Mouse (Mus musculus): Measurements from ENCODE around the gene Metrnl. TPM values are rescaled to one million over a fixed set of nuclear protein-coding genes. Genes with fewer than 3 reads are reported as not detected.
"Not testable (repeated sequence)": the region's sequence is repeated elsewhere in the genome, so short reads cannot be mapped to it uniquely, and the experiment has no call there.

The Metrnl gene
- 10 to 100 TPM; 10.7 to 12.2 TPM for total RNA-seq (2021)

GRCm38 (mm10) chr11:121701244-121701643 is at the start of gene Metrnl:
TSS of gene Metrnl (plus strand) at chr11:121701544.
- no peak for DNase-seq (ENCODE audit: extremely low spot score in 1 of 2, low spot score in 1 of 2)

- DNase-seq (ENCODE audit: extremely low spot score in 1 of 2, low spot score in 1 of 2) = no peak
These were observed 49.8 kb upstream of the Metrnl start for GRCm38 (mm10) chr11:121651556-121651955.

GRCm38 (mm10) chr11:121651983-121652382 is 49.4 kb upstream of the Metrnl start:
- no peak for DNase-seq (ENCODE audit: extremely low spot score in 1 of 2, low spot score in 1 of 2)

GRCm38 (mm10) chr11:121652547-121653305 is 48.6 kb upstream of the Metrnl start:
- DNase-seq (ENCODE audit: extremely low spot score in 1 of 2, low spot score in 1 of 2) = peak in 1 of 2 experiments; percentile 67

GRCm38 (mm10) chr11:121653631-121654030 is 47.7 kb upstream of the Metrnl start:
- no peak for DNase-seq (ENCODE audit: extremely low spot score in 1 of 2, low spot score in 1 of 2)

GRCm38 (mm10) chr11:121654406-121654945 is 46.9 kb upstream of the Metrnl start:
- DNase-seq (ENCODE audit: extremely low spot score in 1 of 2, low spot score in 1 of 2) = no peak

GRCm38 (mm10) chr11:121655166-121655806 is 46.1 kb upstream of the Metrnl start:
- DNase-seq (ENCODE audit: extremely low spot score in 1 of 2, low spot score in 1 of 2) = no peak

- no peak for DNase-seq (ENCODE audit: extremely low spot score in 1 of 2, low spot score in 1 of 2)
These were observed 45.4 kb upstream of the Metrnl start for GRCm38 (mm10) chr11:121655807-121656511.

- DNase-seq (ENCODE audit: extremely low spot score in 1 of 2, low spot score in 1 of 2) = no peak
These were observed 43.2 kb upstream of the Metrnl start for GRCm38 (mm10) chr11:121658151-121658550.

GRCm38 (mm10) chr11:121660604-121661003 is 40.7 kb upstream of the Metrnl start:
- not testable (repeated sequence) for DNase-seq (ENCODE audit: extremely low spot score in 1 of 2, low spot score in 1 of 2)

- no peak for DNase-seq (ENCODE audit: extremely low spot score in 1 of 2, low spot score in 1 of 2)
These were observed 40.2 kb upstream of the Metrnl start for GRCm38 (mm10) chr11:121661116-121661515.

- DNase-seq (ENCODE audit: extremely low spot score in 1 of 2, low spot score in 1 of 2) = no peak
These were observed 33.8 kb upstream of the Metrnl start for GRCm38 (mm10) chr11:121667541-121667940.

GRCm38 (mm10) chr11:121668776-121669175 is 32.6 kb upstream of the Metrnl start:
- no peak for DNase-seq (ENCODE audit: extremely low spot score in 1 of 2, low spot score in 1 of 2)

GRCm38 (mm10) chr11:121670926-121671325 is 30.4 kb upstream of the Metrnl start:
- no peak for DNase-seq (ENCODE audit: extremely low spot score in 1 of 2, low spot score in 1 of 2)

- DNase-seq (ENCODE audit: extremely low spot score in 1 of 2, low spot score in 1 of 2) = no peak
These were observed 28.9 kb upstream of the Metrnl start for GRCm38 (mm10) chr11:121672312-121672989.

GRCm38 (mm10) chr11:121672990-121673572 is 28.3 kb upstream of the Metrnl start, which contains the start of gene B3gntl1:
TSS of gene B3gntl1 (minus strand) at chr11:121673153.
- DNase-seq (ENCODE audit: extremely low spot score in 1 of 2, low spot score in 1 of 2) = peak; percentile 98 to 100

- no peak for DNase-seq (ENCODE audit: extremely low spot score in 1 of 2, low spot score in 1 of 2)
These were observed 27.7 kb upstream of the Metrnl start for GRCm38 (mm10) chr11:121673629-121674028.

GRCm38 (mm10) chr11:121676836-121677235 is 24.5 kb upstream of the Metrnl start:
- DNase-seq (ENCODE audit: extremely low spot score in 1 of 2, low spot score in 1 of 2) = no peak

- DNase-seq (ENCODE audit: extremely low spot score in 1 of 2, low spot score in 1 of 2) = no peak
These were observed 21.8 kb upstream of the Metrnl start for GRCm38 (mm10) chr11:121679581-121679980.

- DNase-seq (ENCODE audit: extremely low spot score in 1 of 2, low spot score in 1 of 2) = no peak
These were observed 20.6 kb upstream of the Metrnl start for GRCm38 (mm10) chr11:121680750-121681149.

All from layer of hippocampus, postnatal 25 days (tissue).